Mouse (Mus musculus) myocyte (in vitro differentiated cells): ENCODE data around the gene Gm8765.
"Not testable (repeated sequence)": the region's sequence is repeated elsewhere in the genome, so short reads cannot be mapped to it uniquely, and the experiment has no call there.

Experiments used
- CEBPB ChIP-seq: IDR thresholded peaks from 2 replicates; pipeline ENCODE4 v1.6.1; 2011; ENCODE audit warnings: mild to moderate bottlenecking, moderate library complexity; ENCODE audit not compliant: poor library complexity, insufficient read depth, severe bottlenecking
- E2F4 ChIP-seq: IDR thresholded peaks from one replicate; pipeline ENCODE4 v1.6.1; 2011; ENCODE audit warnings: mild to moderate bottlenecking, control low read depth, moderate library complexity; ENCODE audit not compliant: insufficient read depth
- MAX ChIP-seq: IDR thresholded peaks from one replicate; pipeline ENCODE4 v1.6.1; 2011; ENCODE audit warnings: low read depth, mild to moderate bottlenecking, control low read depth
- MYOD1 ChIP-seq, 3 experiments: IDR thresholded peaks; one replicate each; pipeline ENCODE4 v1.6.1; 2011; ENCODE audit warnings: control low read depth in 2 of 3, low read depth in 2 of 3, mild to moderate bottlenecking in 2 of 3, moderate library complexity in 1 of 3; ENCODE audit not compliant: insufficient read length in 2 of 3, control insufficient read depth in 1 of 3
- MYOG ChIP-seq, 3 experiments: IDR thresholded peaks; one replicate each; pipeline ENCODE4 v1.6.1; 2011; ENCODE audit warnings: control low read depth in 2 of 3, low read depth in 2 of 3, mild to moderate bottlenecking in 2 of 3; ENCODE audit not compliant: insufficient read length in 2 of 3, control insufficient read depth in 1 of 3, insufficient read depth in 1 of 3
- POLR2A ChIP-seq: IDR thresholded peaks from one replicate; pipeline ENCODE4 v1.6.1; 2011; ENCODE audit warnings: low read depth, mild to moderate bottlenecking, control low read depth, moderate library complexity; ENCODE audit not compliant: insufficient read length
- POLR2AphosphoS2 ChIP-seq: IDR thresholded peaks from one replicate; pipeline ENCODE4 v1.6.1; 2011; ENCODE audit warnings: low read depth, control low read depth; ENCODE audit not compliant: insufficient read length
- REST ChIP-seq: IDR thresholded peaks from one replicate; pipeline ENCODE4 v1.6.1; 2011; ENCODE audit warnings: mild to moderate bottlenecking, control low read depth, moderate library complexity; ENCODE audit not compliant: insufficient read depth, insufficient read length
- SRF ChIP-seq: IDR thresholded peaks from one replicate; pipeline ENCODE4 v1.6.1; 2011; ENCODE audit warnings: low read depth; ENCODE audit not compliant: control insufficient read depth, insufficient read length
- TCF12 ChIP-seq: IDR thresholded peaks from one replicate; pipeline ENCODE4 v1.6.1; 2011; ENCODE audit warnings: mild to moderate bottlenecking, control low read depth; ENCODE audit not compliant: poor library complexity, insufficient read depth, severe bottlenecking
- TCF3 ChIP-seq: IDR thresholded peaks from one replicate; pipeline ENCODE4 v1.6.1; 2011; ENCODE audit warnings: low read depth, control low read depth; ENCODE audit not compliant: insufficient read length
- USF1 ChIP-seq: IDR thresholded peaks from one replicate; pipeline ENCODE4 v1.6.1; 2011; ENCODE audit warnings: low read depth, mild to moderate bottlenecking, control low read depth, moderate library complexity

DNA sequence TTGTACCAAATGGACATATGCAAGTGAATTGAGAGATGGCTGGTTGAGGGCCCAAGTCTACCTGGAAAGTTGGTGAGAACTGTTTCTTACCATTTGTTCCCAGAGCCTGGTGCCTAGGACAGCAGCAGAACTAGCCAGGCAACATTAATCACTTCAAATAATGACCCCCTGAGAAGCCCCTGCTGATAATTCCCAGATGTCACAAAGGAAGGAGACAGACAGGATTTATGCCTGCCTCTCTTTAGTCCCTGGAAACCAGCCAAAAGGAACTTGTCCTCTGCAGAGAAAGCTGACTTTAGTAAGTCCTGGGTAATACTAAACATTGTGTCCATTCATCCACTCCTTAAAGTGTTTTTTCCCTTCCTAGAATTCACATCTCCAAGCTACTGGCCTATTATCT, 54.8 kb downstream of the Gm8765 start:
- not testable (repeated sequence) for TF ChIP-seq MYOD1 (IDR thresholded peaks at IDR 0.05; ENCODE audit: control insufficient read depth in 1 of 3, insufficient read length in 2 of 3, low read depth in 2 of 3); MAX; POLR2A; TCF3; SRF; TCF12; CEBPB; MYOG (IDR thresholded peaks at IDR 0.05; ENCODE audit: control insufficient read depth in 1 of 3, insufficient read depth in 1 of 3, insufficient read length in 2 of 3, low read depth in 2 of 3); USF1; E2F4; REST; POLR2AphosphoS2
